Mouse (Mus musculus): ENCODE data around the gene Olfr315. TPM values are rescaled to one million over a fixed set of nuclear protein-coding genes. Genes with fewer than 3 reads are reported as not detected.
"Not testable (repeated sequence)": the region's sequence is repeated elsewhere in the genome, so short reads cannot be mapped to it uniquely, and the experiment has no call there.

Olfr315 gene
- 0.29 TPM in 1 of 2 replicates, not detected in the other for total RNA-seq (2014; rRNA removed)
- polyA plus RNA-seq (2015; fragmentation: Nextera tagmentation; extraction: Ambion mirVana) = not detected in 2 replicates

DNA sequence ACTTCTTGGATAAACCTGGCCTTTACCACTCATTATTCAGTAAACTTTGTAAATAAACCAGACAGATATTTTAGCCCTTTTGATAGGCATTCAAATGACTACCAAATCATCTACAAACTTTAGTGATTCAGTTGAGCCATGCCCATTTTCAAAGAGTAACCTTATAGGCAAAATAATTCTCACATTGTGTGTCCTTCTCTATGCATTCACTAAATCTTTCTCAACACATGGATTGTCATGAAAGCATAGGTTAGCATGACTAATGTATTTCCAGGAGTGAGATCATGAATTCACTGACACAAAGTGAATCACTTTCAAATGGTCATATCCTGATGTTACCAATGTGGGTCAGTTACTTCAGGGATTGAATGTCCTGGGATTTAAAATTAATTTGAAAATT lies at the start of gene Olfr315:
Olfr315 (plus strand) TSS at position 301 of the 400 bp plus-strand sequence.
- no peak within 1 kb of the TSS for H3K4me3 ChIP-seq (ENCODE audit: low read depth, low read length)
- no peaks in the 10 kb centered on the region for H3K9me3 ChIP-seq (ENCODE audit: low read length)
- ATAC-seq (no peak), DNase-seq (no peak)
- TF ChIP-seq CTCF (IDR thresholded peaks at IDR 0.05; ENCODE audit: low read depth) = no peak
- H3K4me2 ChIP-seq (ENCODE audit: low read depth) = no peak within 1 kb of the TSS
- no peak within 1 kb of the TSS for H3K27ac ChIP-seq (ENCODE audit: low read depth, low read length)
- H3K36me3 ChIP-seq (ENCODE audit: insufficient read depth) = no peaks in the 10 kb centered on the region
- H3K27me3 ChIP-seq (ENCODE audit: insufficient read depth, low read length) = no peaks in the 10 kb centered on the region
- H3K4me1 ChIP-seq (ENCODE audit: insufficient read depth) = no peaks in the 10 kb centered on the region
- no peak within 1 kb of the TSS for H3K9ac ChIP-seq

DNA sequence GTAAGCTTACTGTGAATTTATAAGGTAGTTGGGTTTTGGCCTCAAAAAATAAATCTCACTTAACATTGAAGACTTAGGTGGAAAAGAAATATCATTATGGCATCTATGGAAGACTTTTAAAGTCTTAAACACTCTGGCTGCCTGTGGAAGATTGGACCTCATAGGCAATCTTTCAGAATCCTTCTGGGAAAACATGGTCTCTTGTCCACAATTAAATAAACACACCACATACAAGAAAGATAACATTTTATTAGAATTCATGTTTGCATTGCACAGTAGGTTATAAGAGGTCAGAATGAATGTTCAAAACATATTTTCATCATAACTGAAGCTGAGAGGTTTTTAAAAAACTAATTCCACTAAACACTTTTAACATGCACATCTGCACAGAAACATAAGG lies 49.1 kb upstream of the Olfr315 start, which contains the start of gene Olfr318:
Olfr318 (minus strand) TSS at position 101 of the 400 bp plus-strand sequence.
- no peak for TF ChIP-seq CTCF (IDR thresholded peaks at IDR 0.05; ENCODE audit: low read depth)

DNA sequence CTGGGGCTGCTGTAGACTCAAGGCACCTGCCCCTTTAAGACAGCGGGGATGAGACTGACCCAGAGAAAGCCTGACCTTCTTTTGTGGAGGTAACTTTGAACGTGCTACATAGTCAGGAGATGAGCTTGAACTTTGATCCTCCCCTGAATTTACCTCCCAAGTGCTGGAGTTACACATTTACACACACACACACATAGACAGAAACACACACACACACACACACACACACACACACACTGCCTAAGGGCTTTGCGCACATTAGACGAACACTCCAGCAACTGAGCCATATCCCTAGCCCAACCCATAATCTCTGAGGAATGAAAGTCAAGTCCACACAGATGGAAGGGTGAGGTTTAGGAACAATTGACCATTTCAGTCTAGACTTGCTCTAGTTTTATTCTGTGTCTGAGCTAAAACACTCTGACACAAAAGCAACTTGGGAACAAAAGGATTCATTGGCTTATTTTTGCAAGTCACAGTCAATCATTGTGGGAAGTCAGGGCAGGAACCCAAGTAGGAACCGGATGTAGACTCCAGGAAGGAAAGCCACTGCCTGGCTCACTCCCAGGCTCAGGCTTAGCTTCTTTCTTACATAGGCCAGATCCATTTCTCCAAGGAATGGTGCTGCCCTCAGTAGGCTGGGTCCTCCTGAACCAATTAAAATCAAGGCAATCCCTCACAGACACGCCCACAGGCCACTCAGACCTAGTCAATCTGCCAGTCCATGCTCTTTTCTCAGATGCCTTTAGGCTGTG lies 44.9 kb upstream of the Olfr315 start:
- not testable (repeated sequence) for ATAC-seq; DNase-seq; H3K9me3 ChIP-seq (ENCODE audit: low read length); H3K4me3 ChIP-seq (ENCODE audit: low read depth, low read length); H3K36me3 ChIP-seq (ENCODE audit: insufficient read depth); H3K4me1 ChIP-seq (ENCODE audit: insufficient read depth); H3K4me2 ChIP-seq (ENCODE audit: low read depth); H3K27ac ChIP-seq (ENCODE audit: low read depth, low read length); H3K9ac ChIP-seq; H3K27me3 ChIP-seq (ENCODE audit: insufficient read depth, low read length)
- WGBS = 84% methylated on average over 6 of the region's 6 CpGs

More for the DNA sequence above, 49.1 kb upstream of the Olfr315 start, which contains the start of gene Olfr318:
- H3K4me3 ChIP-seq (ENCODE audit: low read depth, low read length) = no peak within 1 kb of the TSS
- no peaks in the 10 kb centered on the region for H3K9me3 ChIP-seq (ENCODE audit: low read length)
- no peak within 1 kb of the TSS for H3K9ac ChIP-seq
- DNase-seq (no peak), ATAC-seq (no peak)
- no peaks in the 10 kb centered on the region for H3K4me1 ChIP-seq (ENCODE audit: insufficient read depth)
- no peaks in the 10 kb centered on the region for H3K36me3 ChIP-seq (ENCODE audit: insufficient read depth)
- no peak within 1 kb of the TSS for H3K4me2 ChIP-seq (ENCODE audit: low read depth)
- H3K27ac ChIP-seq (ENCODE audit: low read depth, low read length) = no peak within 1 kb of the TSS
- H3K27me3 ChIP-seq (ENCODE audit: insufficient read depth, low read length) = no peaks in the 10 kb centered on the region

DNA sequence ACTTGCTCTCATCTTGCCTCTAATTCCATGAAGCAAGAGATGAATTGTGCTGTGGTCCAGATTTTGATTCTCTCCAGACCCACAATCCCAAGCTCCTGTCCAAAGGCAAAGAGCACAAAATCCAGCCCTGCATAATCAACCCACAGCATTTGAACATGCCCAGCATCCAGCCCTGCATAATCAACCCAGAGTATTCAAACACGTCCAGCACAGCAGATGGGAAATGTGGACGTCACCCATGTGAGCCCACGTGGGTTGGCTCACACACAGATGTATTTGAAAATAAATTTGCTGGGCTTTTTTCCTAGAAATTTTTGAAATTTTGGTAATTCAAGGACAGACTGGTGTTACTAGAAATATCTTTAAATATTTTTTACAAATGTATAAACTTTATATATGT lies 39.6 kb upstream of the Olfr315 start:
- Histone ChIP-seq H3K27ac (ENCODE audit: low read depth, low read length) (no peak overlapping the region), H3K4me2 (ENCODE audit: low read depth) (no peak overlapping the region), H3K9me3 (ENCODE audit: low read length) (no peaks in the 10 kb centered on the region), H3K27me3 (ENCODE audit: insufficient read depth, low read length) (no peaks in the 10 kb centered on the region), H3K36me3 (ENCODE audit: insufficient read depth) (no peaks in the 10 kb centered on the region), H3K9ac (no peak overlapping the region), H3K4me3 (ENCODE audit: low read depth, low read length) (no peak overlapping the region), H3K4me1 (ENCODE audit: insufficient read depth) (no peaks in the 10 kb centered on the region)
- no peak for TF ChIP-seq CTCF (IDR thresholded peaks at IDR 0.05; ENCODE audit: low read depth)
- ATAC-seq (peak; percentile 91), DNase-seq (peak; percentile 78)
- WGBS = 25% methylated on average over 3 of the region's 3 CpGs

DNA sequence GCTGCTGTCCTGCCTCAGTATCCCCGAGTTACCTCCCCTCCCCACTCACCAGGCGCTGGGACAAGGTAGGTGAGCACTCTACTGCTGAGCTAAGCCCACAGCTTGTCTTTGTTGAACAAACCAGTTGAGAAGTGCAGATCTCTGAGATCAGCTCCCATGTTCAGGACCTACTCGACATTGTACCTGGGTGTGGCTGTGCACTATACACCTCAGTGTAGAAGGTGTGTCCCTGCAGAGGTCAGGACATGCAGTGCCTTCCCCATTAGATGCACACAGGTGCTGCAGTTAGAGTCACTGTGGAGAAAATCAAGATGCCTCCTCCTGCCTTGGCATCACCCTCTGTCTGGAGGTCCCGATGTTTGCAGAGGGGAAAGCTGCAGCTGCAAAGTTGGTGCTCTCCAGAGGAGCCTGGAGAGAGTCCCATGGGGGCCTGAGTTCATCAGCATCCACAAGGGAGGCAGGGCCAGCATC lies 34.2 kb upstream of the Olfr315 start, which contains the start of gene Olfr317:
Olfr317 (minus strand) TSS at position 421 of the 471 bp plus-strand sequence.
- DNase-seq (no peak), ATAC-seq (no peak)
- Histone ChIP-seq H3K4me3 (ENCODE audit: low read depth, low read length) (no peak within 1 kb of the TSS), H3K9ac (no peak within 1 kb of the TSS), H3K4me2 (ENCODE audit: low read depth) (no peak within 1 kb of the TSS), H3K27me3 (ENCODE audit: insufficient read depth, low read length) (no peaks in the 10 kb centered on the region), H3K4me1 (ENCODE audit: insufficient read depth) (no peaks in the 10 kb centered on the region), H3K9me3 (ENCODE audit: low read length) (no peaks in the 10 kb centered on the region), H3K27ac (ENCODE audit: low read depth, low read length) (no peak within 1 kb of the TSS), H3K36me3 (ENCODE audit: insufficient read depth) (no peaks in the 10 kb centered on the region)
- TF ChIP-seq CTCF (IDR thresholded peaks at IDR 0.05; ENCODE audit: low read depth) = no peak
- WGBS = 76% methylated on average over 4 of the region's 4 CpGs

DNA sequence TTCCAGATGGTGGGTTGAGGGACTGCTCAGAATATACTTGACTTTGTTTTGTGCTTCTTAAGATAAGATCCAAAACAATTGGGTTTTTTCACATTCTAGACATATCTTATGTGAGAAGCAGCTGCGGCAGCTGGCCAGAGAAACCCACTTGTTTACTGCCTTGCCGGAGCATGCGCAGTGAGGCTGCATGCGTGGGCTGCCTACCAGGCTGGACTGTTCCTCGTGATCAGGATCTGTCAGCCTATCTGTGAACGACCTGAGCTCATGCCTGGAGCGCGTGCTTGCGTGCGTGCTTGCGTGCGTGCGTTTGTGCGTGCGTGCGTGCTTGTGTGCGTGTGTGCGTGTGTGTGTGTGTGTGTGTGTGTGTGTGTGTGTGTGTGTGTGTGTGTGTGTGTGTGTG lies 21.9 kb upstream of the Olfr315 start:
- not testable (repeated sequence) for H3K9me3 ChIP-seq (ENCODE audit: low read length)

DNA sequence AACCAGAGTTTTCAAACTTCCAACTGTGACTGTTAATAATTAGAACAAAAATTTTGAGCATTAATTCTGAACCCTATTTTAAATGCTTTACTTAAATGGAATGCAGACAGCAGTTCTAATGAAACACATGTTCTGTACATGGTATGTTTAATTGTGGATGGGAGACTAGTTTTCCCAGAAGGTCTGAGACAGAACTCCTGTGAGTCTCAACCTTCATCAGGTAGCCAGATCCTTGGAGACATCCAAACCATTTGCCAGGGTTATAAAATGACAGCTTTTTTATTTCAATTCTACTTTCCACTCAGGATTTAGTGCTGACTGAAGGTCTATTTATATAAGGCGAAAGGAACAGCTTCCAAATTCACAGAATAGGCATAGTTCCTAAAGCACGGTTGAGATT lies 20.6 kb upstream of the Olfr315 start, which contains the start of gene Olfr316:
Olfr316 (plus strand) TSS at position 301 of the 400 bp plus-strand sequence.
- Histone ChIP-seq H3K36me3 (ENCODE audit: insufficient read depth) (no peaks in the 10 kb centered on the region), H3K27me3 (ENCODE audit: insufficient read depth, low read length) (no peaks in the 10 kb centered on the region), H3K4me2 (ENCODE audit: low read depth) (no peak within 1 kb of the TSS), H3K9me3 (ENCODE audit: low read length) (no peaks in the 10 kb centered on the region), H3K4me3 (ENCODE audit: low read depth, low read length) (no peak within 1 kb of the TSS), H3K9ac (no peak within 1 kb of the TSS), H3K4me1 (ENCODE audit: insufficient read depth) (no peaks in the 10 kb centered on the region), H3K27ac (ENCODE audit: low read depth, low read length) (no peak within 1 kb of the TSS)
- DNase-seq (no peak), ATAC-seq (no peak)
- 89% methylated on average over 2 of the region's 2 CpGs for WGBS
- TF ChIP-seq CTCF (IDR thresholded peaks at IDR 0.05; ENCODE audit: low read depth) = no peak

More for the DNA sequence above, 21.9 kb upstream of the Olfr315 start:
- not testable (repeated sequence) for H3K4me2 ChIP-seq (ENCODE audit: low read depth); H3K9ac ChIP-seq; H3K4me1 ChIP-seq (ENCODE audit: insufficient read depth); H3K36me3 ChIP-seq (ENCODE audit: insufficient read depth); DNase-seq; H3K27ac ChIP-seq (ENCODE audit: low read depth, low read length); H3K4me3 ChIP-seq (ENCODE audit: low read depth, low read length); ATAC-seq; H3K27me3 ChIP-seq (ENCODE audit: insufficient read depth, low read length)
- 85% methylated on average over 18 of the region's 18 CpGs for WGBS

Measured in forebrain, postnatal 0 days (tissue).